Mouse (Mus musculus): ENCODE data around the gene Tmco1. TPM values are rescaled to one million over a fixed set of nuclear protein-coding genes. Genes with fewer than 3 reads are reported as not detected.

Tmco1 gene
- total RNA-seq (2023), result 10 to 100 TPM; 34.2 to 36.3 TPM

DNA sequence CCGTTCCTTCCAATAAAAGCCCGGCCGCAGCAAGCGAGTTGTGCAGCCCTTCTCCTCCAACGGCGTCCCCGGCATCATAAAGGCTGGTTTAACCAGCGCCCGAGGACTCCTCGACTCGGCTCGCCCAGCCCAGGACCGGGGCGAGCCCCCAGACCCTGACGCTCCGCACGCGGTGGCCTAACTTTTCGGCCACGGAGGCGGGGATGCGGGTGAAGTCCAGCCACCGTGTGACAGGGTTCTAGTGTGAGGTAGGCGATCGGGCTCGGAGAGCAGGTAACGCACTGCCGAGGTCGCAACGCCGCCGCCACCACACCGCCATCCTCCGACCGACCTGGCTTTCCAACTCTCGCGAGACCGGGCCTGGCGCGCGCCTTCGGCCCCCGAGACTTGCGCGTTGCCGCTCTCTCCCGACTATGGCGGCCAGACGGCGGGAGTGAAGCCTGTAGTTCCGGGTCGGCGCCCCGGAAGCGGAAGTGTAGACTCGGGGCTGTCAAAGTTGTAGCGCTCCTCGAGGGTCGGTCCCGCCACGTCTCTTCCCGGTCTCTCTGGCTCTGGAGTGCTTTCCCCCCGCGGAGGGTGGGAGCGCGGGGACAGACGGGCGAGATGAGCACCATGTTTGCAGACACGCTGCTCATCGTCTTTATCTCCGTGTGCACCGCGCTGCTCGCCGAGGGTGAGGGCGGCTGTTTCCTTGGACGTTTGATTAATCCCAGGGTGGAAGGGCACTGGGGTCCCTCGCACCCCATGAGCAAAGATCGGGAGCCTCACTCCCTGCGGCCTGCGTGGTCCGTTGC is at the start of gene Tmco1:
TSS of gene Tmco1 (plus strand) at position 118 of the 794 bp plus-strand sequence.

DNA sequence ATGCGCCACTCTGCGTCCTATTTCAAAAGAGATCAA is 23.0 kb upstream of the Tmco1 start, which contains the start of gene Uck2:
TSS of gene Uck2 (minus strand) at position 1 of the 36 bp plus-strand sequence.

DNA sequence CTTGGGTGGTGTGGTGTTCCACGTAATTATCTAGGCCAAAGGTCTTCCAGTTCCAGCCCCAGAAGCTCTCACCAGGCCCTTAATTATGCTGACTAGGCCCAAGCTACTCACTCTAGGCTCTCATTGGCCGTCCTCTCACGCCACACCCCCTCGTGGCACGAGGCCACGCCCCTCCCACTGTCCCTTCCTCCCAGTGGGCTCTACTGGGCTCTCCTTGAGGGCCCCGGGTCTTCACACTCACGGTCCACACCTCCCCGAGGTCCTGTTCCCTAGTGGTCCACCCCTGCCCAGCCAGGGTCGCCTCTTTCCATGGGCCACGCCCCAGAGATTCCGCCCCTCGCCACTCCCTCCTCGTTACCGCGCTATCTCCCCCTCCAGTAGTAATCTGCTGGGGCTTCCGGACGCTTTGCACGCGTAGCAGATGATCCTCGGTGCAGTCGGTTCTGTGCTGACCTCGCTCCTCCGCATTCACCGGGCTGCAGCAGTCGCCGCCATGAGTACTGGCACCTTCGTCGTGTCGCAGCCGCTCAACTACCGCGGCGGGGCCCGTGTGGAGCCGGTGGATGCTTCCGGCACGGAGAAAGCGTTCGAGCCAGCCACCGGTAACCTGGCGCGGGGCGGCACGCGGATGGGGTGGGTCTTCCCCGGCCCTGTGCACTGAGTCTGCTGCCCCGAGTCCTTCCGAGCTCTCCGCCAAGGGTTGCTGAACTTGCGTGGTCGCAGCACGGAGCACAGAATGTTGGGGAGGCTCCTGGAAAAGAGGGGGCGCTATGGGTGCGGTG is 41.8 kb downstream of the Tmco1 start, which contains the start of gene Aldh9a1:
TSS of gene Aldh9a1 (plus strand) at position 177 of the 782 bp plus-strand sequence.

Other genes with a start within 250 kb of the Tmco1 start
- gene Uck2, start 23.1 kb upstream of the Tmco1 start, total RNA-seq (2023), result 10 to 100 TPM; 14.8 to 15.6 TPM
- gene Aldh9a1, start 41.6 kb downstream of the Tmco1 start, total RNA-seq (2023), result 10 to 100 TPM; 34.4 to 37.9 TPM
- 1 to 10 TPM; 3.8 to 5.0 TPM for gene Mgst3, start 85.5 kb downstream of the Tmco1 start, total RNA-seq (2023)
- gene Lrrc52, start 158.4 kb downstream of the Tmco1 start, total RNA-seq (2023), result not detected